Mouse (Mus musculus) MN1 (cell line): ENCODE results near the gene Mcoln2.
A peak's percentile ranks its signal among the peaks of the same experiment; 100 is the strongest.
"Not testable (repeated sequence)": the region's sequence is repeated elsewhere in the genome, so short reads cannot be mapped to it uniquely, and the experiment has no call there.

Experiments used
- DNase-seq: peaks from one replicate; pipeline ENCODE4 v3.0.0-alpha.2; 2016; ENCODE audit warnings: low spot score

The Mcoln2 gene

GRCm38 (mm10) chr3:146189933-146190332, 40.3 kb downstream of the Mcoln2 start:
- DNase-seq = no peak

GRCm38 (mm10) chr3:146192507-146192906, 42.9 kb downstream of the Mcoln2 start:
- DNase-seq = no peak

GRCm38 (mm10) chr3:146195153-146195552, 45.5 kb downstream of the Mcoln2 start:
- no peak for DNase-seq

- DNase-seq = no peak
Observed at GRCm38 (mm10) chr3:146196301-146196700, 46.7 kb downstream of the Mcoln2 start.

GRCm38 (mm10) chr3:146196780-146197743, 47.4 kb downstream of the Mcoln2 start:
- no peak for DNase-seq

GRCm38 (mm10) chr3:146197785-146198184, 48.2 kb downstream of the Mcoln2 start:
- no peak for DNase-seq

- DNase-seq = peak; percentile 32
Observed at GRCm38 (mm10) chr3:146198803-146199481, 49.3 kb downstream of the Mcoln2 start.

GRCm38 (mm10) chr3:146199486-146199885, 49.9 kb downstream of the Mcoln2 start:
- DNase-seq = no peak

GRCm38 (mm10) chr3:146204375-146204774, 54.7 kb downstream of the Mcoln2 start:
- no peak for DNase-seq

- peak; percentile 22 for DNase-seq
Observed at GRCm38 (mm10) chr3:146205305-146205704, 55.7 kb downstream of the Mcoln2 start.

- no peak for DNase-seq
Observed at GRCm38 (mm10) chr3:146206635-146207034, 57.0 kb downstream of the Mcoln2 start.

GRCm38 (mm10) chr3:146207440-146207839, 57.8 kb downstream of the Mcoln2 start:
- DNase-seq = no peak

- not testable (repeated sequence) for DNase-seq
Observed at GRCm38 (mm10) chr3:146209759-146210158, 60.1 kb downstream of the Mcoln2 start.

- DNase-seq = no peak
Observed at GRCm38 (mm10) chr3:146211141-146211747, 61.6 kb downstream of the Mcoln2 start.

GRCm38 (mm10) chr3:146211964-146212363, 62.3 kb downstream of the Mcoln2 start:
- DNase-seq = no peak

- DNase-seq = no peak
Observed at GRCm38 (mm10) chr3:146213336-146213735, 63.7 kb downstream of the Mcoln2 start.

GRCm38 (mm10) chr3:146216561-146216960, 66.9 kb downstream of the Mcoln2 start:
- DNase-seq = no peak

GRCm38 (mm10) chr3:146220776-146221486, 71.3 kb downstream of the Mcoln2 start, which contains the start of gene Lpar3:
Gene Lpar3 (plus strand): TSS chr3:146220963.
- DNase-seq = no peak

GRCm38 (mm10) chr3:146224271-146224670, 74.6 kb downstream of the Mcoln2 start:
- DNase-seq = no peak

GRCm38 (mm10) chr3:146225061-146225761, 75.6 kb downstream of the Mcoln2 start:
- DNase-seq = peak; percentile 12

GRCm38 (mm10) chr3:146227427-146227826, 77.8 kb downstream of the Mcoln2 start:
- no peak for DNase-seq
